Mouse (Mus musculus) kidney, embryonic 16.5 days (tissue): Measurements from ENCODE around the gene Ccdc134. TPM values are rescaled to one million over a fixed set of nuclear protein-coding genes. Genes with fewer than 3 reads are reported as not detected.

ENCODE experiments used
- ATAC-seq: fragments of 200-750 bp; cut with Nextera tagmentation; 2 replicates; pipeline ENCODE4 v1.8.0; 2017; ENCODE audit warnings: moderate TSS enrichment; ENCODE audit not compliant: low FRiP score, low TSS enrichment
- H3K27ac ChIP-seq: fragments of 300-500 bp; sonication (generic); 2 replicates; pipeline ENCODE4 v1.5.1; 2014; ENCODE audit warnings: low read length
- H3K27me3 ChIP-seq: fragments of 300-500 bp; sonication (generic); 2 replicates; pipeline ENCODE4 v1.6.1; 2014; ENCODE audit warnings: low read length, control low read depth, mixed read lengths; ENCODE audit not compliant: insufficient read depth
- H3K36me3 ChIP-seq: fragments of 300-500 bp; sonication (generic); 2 replicates; pipeline ENCODE4 v1.6.1; 2014; ENCODE audit warnings: low read length, control low read depth, mixed read lengths; ENCODE audit not compliant: insufficient read depth
- H3K4me1 ChIP-seq: fragments of 300-500 bp; sonication (generic); 2 replicates; pipeline ENCODE4 v1.6.1; 2014; ENCODE audit warnings: low read length, control low read depth, mixed read lengths; ENCODE audit not compliant: insufficient read depth
- H3K4me2 ChIP-seq: fragments of 300-500 bp; sonication (generic); replicated peaks from 2 replicates; pipeline ENCODE4 v1.6.1; 2014; ENCODE audit warnings: low read depth, low read length
- H3K4me3 ChIP-seq: fragments of 300-500 bp; sonication (generic); 2 replicates; pipeline ENCODE4 v1.5.1; 2014; ENCODE audit warnings: mild to moderate bottlenecking, low read length
- H3K9ac ChIP-seq: fragments of 300-500 bp; sonication (generic); replicated peaks from 2 replicates; pipeline ENCODE4 v1.6.1; 2014; ENCODE audit warnings: low read length
- H3K9me3 ChIP-seq: fragments of 300-500 bp; sonication (generic); 2 replicates; pipeline ENCODE4 v1.6.1; 2016; ENCODE audit warnings: low read length, control low read depth
- WGBS: fragments of 180-500 bp; shearing (Covaris S2); extraction: QIAGEN DNeasy Blood & Tissue Kit; methylation state at CpG from one replicate; pipeline ENCODE4 v1.1.7; 2014; 5-methylcytosine and 5-hydroxymethylcytosine counted together
- polyA plus RNA-seq: library from polyadenylated mRNA; unstranded; fragments of >200 nt; fragmentation: Nextera tagmentation; extraction: Ambion mirVana; gene quantifications from 2 replicates; pipeline ENCODE4 v1.2.1, GENCODE M21; 2015

Ccdc134 gene
- polyA plus RNA-seq, 1 experiment from 2014 or later, result 17.3 TPM

GRCm38 (mm10) chr15:82128398-82128797 is 676 bp downstream of the Ccdc134 start:
- H3K4me2 ChIP-seq, result peak overlapping the region; percentile 94
- H3K9me3 ChIP-seq, result no peaks in the 10 kb centered on the region
- H3K9ac ChIP-seq, result peak overlapping the region; percentile 81
- peak; percentile 1; the same call in 1 of the 2 replicates for ATAC-seq
- 1% methylated on average over 5 of the region's 5 CpGs for WGBS
- H3K27ac ChIP-seq, result peak overlapping the region; percentile 70
- H3K4me1 ChIP-seq, result peaks cover 8% of the 10 kb centered on the region
- H3K4me3 ChIP-seq, result peak overlapping the region; percentile 85
- no peaks in the 10 kb centered on the region for H3K36me3 ChIP-seq
- no peaks in the 10 kb centered on the region for H3K27me3 ChIP-seq

GRCm38 (mm10) chr15:82130599-82130998 is 2.9 kb downstream of the Ccdc134 start:
- Histone ChIP-seq H3K27me3 (no peaks in the 10 kb centered on the region), H3K9me3 (no peaks in the 10 kb centered on the region), H3K4me2 (no peak overlapping the region), H3K9ac (no peak overlapping the region), H3K27ac (no peak overlapping the region), H3K4me1 (peaks cover 8% of the 10 kb centered on the region), H3K4me3 (no peak overlapping the region), H3K36me3 (no peaks in the 10 kb centered on the region)
- 79% methylated on average over 7 of the region's 7 CpGs for WGBS
- no peak for ATAC-seq

GRCm38 (mm10) chr15:82135372-82135771 is 7.7 kb downstream of the Ccdc134 start:
- Histone ChIP-seq H3K9me3 (no peaks in the 10 kb centered on the region), H3K27ac (no peak overlapping the region), H3K4me3 (no peak overlapping the region), H3K36me3 (no peaks in the 10 kb centered on the region), H3K27me3 (no peaks in the 10 kb centered on the region), H3K9ac (no peak overlapping the region), H3K4me2 (no peak overlapping the region), H3K4me1 (no peaks in the 10 kb centered on the region)
- no peak for ATAC-seq
- 82% methylated on average over 4 of the region's 4 CpGs for WGBS

GRCm38 (mm10) chr15:82138565-82138964 is 10.8 kb downstream of the Ccdc134 start:
- Histone ChIP-seq H3K4me2 (no peak overlapping the region), H3K36me3 (peaks cover 7% of the 10 kb centered on the region), H3K9me3 (no peaks in the 10 kb centered on the region), H3K9ac (no peak overlapping the region), H3K4me1 (no peaks in the 10 kb centered on the region), H3K27ac (no peak overlapping the region), H3K27me3 (no peaks in the 10 kb centered on the region), H3K4me3 (no peak overlapping the region)
- ATAC-seq, result peak; percentile 46; the same call in 1 of the 2 replicates
- 50% methylated on average over 4 of the region's 4 CpGs for WGBS

- H3K4me2 ChIP-seq, result no peak overlapping the region
- no peaks in the 10 kb centered on the region for H3K27me3 ChIP-seq
- ATAC-seq, result peak; percentile 73; the same call in 1 of the 2 replicates
- H3K9me3 ChIP-seq, result no peaks in the 10 kb centered on the region
- H3K27ac ChIP-seq, result no peak overlapping the region
- 89% methylated on average over 8 of the region's 8 CpGs for WGBS
- no peak overlapping the region for H3K4me3 ChIP-seq
- H3K4me1 ChIP-seq, result no peaks in the 10 kb centered on the region
- H3K9ac ChIP-seq, result no peak overlapping the region
- peaks cover 7% of the 10 kb centered on the region for H3K36me3 ChIP-seq
These were observed 11.5 kb downstream of the Ccdc134 start for GRCm38 (mm10) chr15:82139196-82139595.

GRCm38 (mm10) chr15:82140355-82140754 is 12.6 kb downstream of the Ccdc134 start:
- peaks cover 1% of the 10 kb centered on the region for H3K4me1 ChIP-seq
- ATAC-seq, result no peak
- WGBS, result 83% methylated on average over 3 of the region's 3 CpGs
- H3K4me3 ChIP-seq, result no peak overlapping the region
- H3K27ac ChIP-seq, result no peak overlapping the region
- H3K9me3 ChIP-seq, result no peaks in the 10 kb centered on the region
- H3K36me3 ChIP-seq, result peaks cover 7% of the 10 kb centered on the region
- no peak overlapping the region for H3K4me2 ChIP-seq
- H3K9ac ChIP-seq, result no peak overlapping the region
- H3K27me3 ChIP-seq, result no peaks in the 10 kb centered on the region

- no peak overlapping the region for H3K27ac ChIP-seq
- no peaks in the 10 kb centered on the region for H3K27me3 ChIP-seq
- peaks cover 7% of the 10 kb centered on the region for H3K36me3 ChIP-seq
- H3K4me3 ChIP-seq, result no peak overlapping the region
- H3K4me1 ChIP-seq, result peaks cover 23% of the 10 kb centered on the region
- ATAC-seq, result no peak
- no peak overlapping the region for H3K4me2 ChIP-seq
- 89% methylated on average over 5 of the region's 5 CpGs for WGBS
- no peak overlapping the region for H3K9ac ChIP-seq
- H3K9me3 ChIP-seq, result no peaks in the 10 kb centered on the region
These were observed 16.4 kb downstream of the Ccdc134 start for GRCm38 (mm10) chr15:82144157-82144556.

- ATAC-seq, result no peak
- no peaks in the 10 kb centered on the region for H3K27me3 ChIP-seq
- peaks cover 7% of the 10 kb centered on the region for H3K36me3 ChIP-seq
- no peaks in the 10 kb centered on the region for H3K9me3 ChIP-seq
- 56% methylated on average over 2 of the region's 2 CpGs for WGBS
- no peak overlapping the region for H3K4me3 ChIP-seq
- peak overlapping the region; percentile 94 for H3K27ac ChIP-seq
- H3K9ac ChIP-seq, result no peak overlapping the region
- H3K4me2 ChIP-seq, result no peak overlapping the region
- H3K4me1 ChIP-seq, result peaks cover 29% of the 10 kb centered on the region
These were observed 17.7 kb downstream of the Ccdc134 start for GRCm38 (mm10) chr15:82145408-82145807.

GRCm38 (mm10) chr15:82145851-82146769 is 18.4 kb downstream of the Ccdc134 start:
- Histone ChIP-seq H3K4me1 (peaks cover 29% of the 10 kb centered on the region), H3K27me3 (no peaks in the 10 kb centered on the region), H3K27ac (peak overlapping the region; percentile 94), H3K9ac (peak overlapping the region; percentile 53), H3K9me3 (no peaks in the 10 kb centered on the region), H3K4me2 (peak overlapping the region; percentile 81), H3K4me3 (peak overlapping the region; percentile 80), H3K36me3 (peaks cover 3% of the 10 kb centered on the region)
- no peak for ATAC-seq
- 11% methylated on average over 11 of the region's 11 CpGs for WGBS
